Mouse (Mus musculus): Measurements from ENCODE around the gene Fam71b. TPM values are rescaled to one million over a fixed set of nuclear protein-coding genes. Genes with fewer than 3 reads are reported as not detected.

The Fam71b gene
- polyA plus RNA-seq, 1 experiment: not detected

- Histone ChIP-seq H3K4me1 (ENCODE audit: control insufficient read depth, insufficient read depth, low read length) (peaks cover 2% of the 10 kb centered on the region), H3K9ac (ENCODE audit: low read depth, poor library complexity, severe bottlenecking) (no peak overlapping the region), H3K27me3 (ENCODE audit: control insufficient read depth, insufficient read depth, low read length, poor library complexity, severe bottlenecking) (no peaks in the 10 kb centered on the region), H3K27ac (ENCODE audit: insufficient read depth, low read length) (no peak overlapping the region), H3K36me3 (ENCODE audit: control insufficient read depth, insufficient read depth, low read length, poor library complexity, severe bottlenecking) (peaks cover 25% of the 10 kb centered on the region), H3K9me3 (replicated peaks; ENCODE audit: control insufficient read depth, insufficient read depth, low read length, poor library complexity, severe bottlenecking) (no peaks in the 10 kb centered on the region), H3K4me3 (ENCODE audit: low read depth, low read length) (no peak overlapping the region)
- no peak for TF ChIP-seq CTCF (IDR thresholded peaks at IDR 0.05; ENCODE audit: low read depth, low read length)
- TF ChIP-seq EP300 (IDR thresholded peaks at IDR 0.05; ENCODE audit: insufficient read depth, low read depth, low read length): no peak
These were observed 45.4 kb downstream of the Fam71b start for GRCm38 (mm10) chr11:46441774-46442173.

GRCm38 (mm10) chr11:46443152-46443551 is 46.8 kb downstream of the Fam71b start:
- Histone ChIP-seq H3K27ac (ENCODE audit: insufficient read depth, low read length) (no peak overlapping the region), H3K4me3 (ENCODE audit: low read depth, low read length) (no peak overlapping the region), H3K9ac (ENCODE audit: low read depth, poor library complexity, severe bottlenecking) (no peak overlapping the region), H3K27me3 (ENCODE audit: control insufficient read depth, insufficient read depth, low read length, poor library complexity, severe bottlenecking) (no peaks in the 10 kb centered on the region), H3K4me1 (ENCODE audit: control insufficient read depth, insufficient read depth, low read length) (no peaks in the 10 kb centered on the region), H3K9me3 (replicated peaks; ENCODE audit: control insufficient read depth, insufficient read depth, low read length, poor library complexity, severe bottlenecking) (no peaks in the 10 kb centered on the region), H3K36me3 (ENCODE audit: control insufficient read depth, insufficient read depth, low read length, poor library complexity, severe bottlenecking) (peaks cover 25% of the 10 kb centered on the region)
- TF ChIP-seq EP300 (IDR thresholded peaks at IDR 0.05; ENCODE audit: insufficient read depth, low read depth, low read length) (no peak), CTCF (IDR thresholded peaks at IDR 0.05; ENCODE audit: low read depth, low read length) (no peak), POLR2A (IDR thresholded peaks at IDR 0.05; ENCODE audit: insufficient read depth, low read length) (no peak)

DNA sequence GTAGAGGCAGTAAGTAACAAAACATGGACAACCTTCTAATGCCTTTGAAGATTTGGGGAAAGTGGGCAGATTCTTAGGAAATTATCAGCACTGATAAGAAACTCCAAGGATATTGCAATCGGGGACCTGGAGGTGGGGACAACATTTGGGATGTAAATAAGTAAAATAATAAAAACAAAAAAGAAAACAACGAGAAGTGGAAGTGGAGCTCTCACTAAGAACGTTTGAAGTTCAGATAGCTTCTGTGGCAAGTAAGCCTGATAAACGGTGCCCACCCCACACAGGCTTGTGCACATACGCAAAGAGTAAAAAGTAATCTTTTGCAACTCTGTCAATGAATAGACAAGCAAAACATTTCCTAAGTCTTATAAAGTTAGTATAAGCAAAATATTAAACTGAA is 47.6 kb downstream of the Fam71b start:
- Histone ChIP-seq H3K27me3 (ENCODE audit: control insufficient read depth, insufficient read depth, low read length, poor library complexity, severe bottlenecking) (no peaks in the 10 kb centered on the region), H3K4me1 (ENCODE audit: control insufficient read depth, insufficient read depth, low read length) (no peaks in the 10 kb centered on the region), H3K9me3 (replicated peaks; ENCODE audit: control insufficient read depth, insufficient read depth, low read length, poor library complexity, severe bottlenecking) (no peaks in the 10 kb centered on the region), H3K27ac (ENCODE audit: insufficient read depth, low read length) (no peak overlapping the region), H3K9ac (ENCODE audit: low read depth, poor library complexity, severe bottlenecking) (no peak overlapping the region), H3K4me3 (ENCODE audit: low read depth, low read length) (no peak overlapping the region), H3K36me3 (ENCODE audit: control insufficient read depth, insufficient read depth, low read length, poor library complexity, severe bottlenecking) (peaks cover 25% of the 10 kb centered on the region)
- TF ChIP-seq EP300 (IDR thresholded peaks at IDR 0.05; ENCODE audit: insufficient read depth, low read depth, low read length) (no peak), CTCF (IDR thresholded peaks at IDR 0.05; ENCODE audit: low read depth, low read length) (no peak), POLR2A (IDR thresholded peaks at IDR 0.05; ENCODE audit: insufficient read depth, low read length) (no peak)

DNA sequence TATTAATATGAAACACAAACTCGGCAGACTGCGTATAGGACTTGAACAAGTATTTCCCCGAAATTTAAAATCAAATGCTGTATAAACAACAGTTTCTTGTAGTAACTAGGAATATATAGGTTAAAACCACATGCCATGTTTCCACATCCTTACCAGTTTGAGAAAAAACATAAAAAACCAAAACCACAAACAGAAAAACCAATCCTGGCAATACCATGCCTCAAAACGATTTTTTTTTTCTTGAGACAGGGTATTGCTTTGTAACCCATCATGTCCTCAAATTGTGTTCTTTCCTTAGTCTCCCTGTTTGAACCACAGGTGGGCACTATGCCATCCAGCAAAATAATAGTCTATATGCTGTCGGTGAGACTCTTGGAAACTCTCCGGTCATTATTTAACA is 49.8 kb downstream of the Fam71b start:
- Histone ChIP-seq H3K36me3 (ENCODE audit: control insufficient read depth, insufficient read depth, low read length, poor library complexity, severe bottlenecking) (peaks cover 7% of the 10 kb centered on the region), H3K4me1 (ENCODE audit: control insufficient read depth, insufficient read depth, low read length) (no peaks in the 10 kb centered on the region), H3K27ac (ENCODE audit: insufficient read depth, low read length) (no peak overlapping the region), H3K9me3 (replicated peaks; ENCODE audit: control insufficient read depth, insufficient read depth, low read length, poor library complexity, severe bottlenecking) (no peaks in the 10 kb centered on the region), H3K9ac (ENCODE audit: low read depth, poor library complexity, severe bottlenecking) (no peak overlapping the region), H3K4me3 (ENCODE audit: low read depth, low read length) (no peak overlapping the region), H3K27me3 (ENCODE audit: control insufficient read depth, insufficient read depth, low read length, poor library complexity, severe bottlenecking) (no peaks in the 10 kb centered on the region)
- TF ChIP-seq POLR2A (IDR thresholded peaks at IDR 0.05; ENCODE audit: insufficient read depth, low read length) (no peak), EP300 (IDR thresholded peaks at IDR 0.05; ENCODE audit: insufficient read depth, low read depth, low read length) (no peak)

- H3K36me3 ChIP-seq (ENCODE audit: control insufficient read depth, insufficient read depth, low read length, poor library complexity, severe bottlenecking): no peaks in the 10 kb centered on the region
- H3K4me1 ChIP-seq (ENCODE audit: control insufficient read depth, insufficient read depth, low read length): no peaks in the 10 kb centered on the region
- TF ChIP-seq POLR2A (IDR thresholded peaks at IDR 0.05; ENCODE audit: insufficient read depth, low read length): no peak
- no peak for TF ChIP-seq EP300 (IDR thresholded peaks at IDR 0.05; ENCODE audit: insufficient read depth, low read depth, low read length)
- TF ChIP-seq CTCF (IDR thresholded peaks at IDR 0.05; ENCODE audit: low read depth, low read length): no peak
- H3K4me3 ChIP-seq (ENCODE audit: low read depth, low read length): no peak overlapping the region
- no peak overlapping the region for H3K27ac ChIP-seq (ENCODE audit: insufficient read depth, low read length)
- no peaks in the 10 kb centered on the region for H3K9me3 ChIP-seq (replicated peaks; ENCODE audit: control insufficient read depth, insufficient read depth, low read length, poor library complexity, severe bottlenecking)
- no peak overlapping the region for H3K9ac ChIP-seq (ENCODE audit: low read depth, poor library complexity, severe bottlenecking)
- no peaks in the 10 kb centered on the region for H3K27me3 ChIP-seq (ENCODE audit: control insufficient read depth, insufficient read depth, low read length, poor library complexity, severe bottlenecking)
These were observed 51.5 kb downstream of the Fam71b start for GRCm38 (mm10) chr11:46447644-46448484.

DNA sequence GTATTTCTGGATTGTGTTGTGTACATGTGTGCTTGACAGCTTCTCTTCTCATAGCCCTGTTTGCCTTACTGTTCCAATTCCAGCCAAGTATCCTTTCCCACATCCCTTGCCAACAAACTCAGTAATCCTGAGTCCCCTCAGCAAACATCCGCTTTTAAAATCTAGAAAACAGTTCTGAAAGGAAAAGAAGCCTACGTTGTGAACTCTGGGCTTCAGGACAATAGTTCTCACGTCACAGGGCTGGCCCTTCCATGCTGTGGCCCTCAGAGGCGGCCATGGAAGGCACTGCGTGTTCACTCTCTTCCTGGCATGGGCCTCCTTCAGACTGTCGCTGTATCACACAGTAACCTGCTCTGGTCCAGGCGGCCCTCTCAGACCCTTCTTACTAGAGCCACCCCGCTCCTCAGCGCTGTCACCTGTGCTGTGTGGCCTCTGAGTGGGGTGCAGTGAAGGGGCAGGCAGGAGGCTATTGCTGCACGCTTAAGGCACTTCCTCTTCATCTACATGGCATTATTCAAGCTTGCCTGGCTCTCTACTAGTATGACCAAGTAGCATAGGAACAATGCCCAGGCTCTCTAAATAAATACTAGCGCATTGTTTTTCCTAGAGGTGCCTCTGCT is 53.2 kb downstream of the Fam71b start:
- no peak overlapping the region for H3K4me3 ChIP-seq (ENCODE audit: low read depth, low read length)

More for the DNA sequence above, 53.2 kb downstream of the Fam71b start:
- H3K27me3 ChIP-seq (ENCODE audit: control insufficient read depth, insufficient read depth, low read length, poor library complexity, severe bottlenecking): no peaks in the 10 kb centered on the region
- no peaks in the 10 kb centered on the region for H3K9me3 ChIP-seq (replicated peaks; ENCODE audit: control insufficient read depth, insufficient read depth, low read length, poor library complexity, severe bottlenecking)
- H3K9ac ChIP-seq (ENCODE audit: low read depth, poor library complexity, severe bottlenecking): no peak overlapping the region
- no peaks in the 10 kb centered on the region for H3K36me3 ChIP-seq (ENCODE audit: control insufficient read depth, insufficient read depth, low read length, poor library complexity, severe bottlenecking)
- H3K4me1 ChIP-seq (ENCODE audit: control insufficient read depth, insufficient read depth, low read length): no peaks in the 10 kb centered on the region
- H3K27ac ChIP-seq (ENCODE audit: insufficient read depth, low read length): no peak overlapping the region
- TF ChIP-seq EP300 (IDR thresholded peaks at IDR 0.05; ENCODE audit: insufficient read depth, low read depth, low read length) (no peak), POLR2A (IDR thresholded peaks at IDR 0.05; ENCODE audit: insufficient read depth, low read length) (no peak), CTCF (IDR thresholded peaks at IDR 0.05; ENCODE audit: low read depth, low read length) (no peak)
